Mouse (Mus musculus) heart, embryonic 12.5 days (tissue): ENCODE measurements around the gene Copg1. TPM values are rescaled to one million over a fixed set of nuclear protein-coding genes. Genes with fewer than 3 reads are reported as not detected.

Experiments used
- ATAC-seq: fragments of 200-750 bp; cut with Nextera tagmentation; 2 replicates; pipeline ENCODE4 v1.8.0; 2017; ENCODE audit warnings: moderate TSS enrichment, moderate library complexity; ENCODE audit not compliant: insufficient number of reproducible peaks, low FRiP score
- H3K27ac ChIP-seq: fragments of 300-500 bp; sonication (generic); 2 replicates; pipeline ENCODE4 v1.5.1; 2016; ENCODE audit warnings: mild to moderate bottlenecking, moderate library complexity; ENCODE audit not compliant: poor library complexity, severe bottlenecking
- H3K27me3 ChIP-seq: fragments of 300-500 bp; sonication (generic); replicated peaks from 2 replicates; pipeline ENCODE4 v1.6.1; 2016; ENCODE audit warnings: mild to moderate bottlenecking, moderate library complexity
- H3K36me3 ChIP-seq: fragments of 300-500 bp; sonication (generic); 2 replicates; pipeline ENCODE4 v1.6.1; 2016; ENCODE audit warnings: mild to moderate bottlenecking, moderate library complexity
- H3K4me1 ChIP-seq: fragments of 300-500 bp; sonication (generic); replicated peaks from 2 replicates; pipeline ENCODE4 v1.6.1; 2016; ENCODE audit warnings: mild to moderate bottlenecking
- H3K4me2 ChIP-seq: fragments of 300-500 bp; sonication (generic); 2 replicates; pipeline ENCODE4 v1.6.1; 2016; ENCODE audit warnings: mild to moderate bottlenecking, moderate library complexity
- H3K4me3 ChIP-seq: fragments of 300-500 bp; sonication (generic); 2 replicates; pipeline ENCODE4 v1.5.1; 2016; ENCODE audit warnings: mild to moderate bottlenecking
- H3K9ac ChIP-seq: fragments of 300-500 bp; sonication (generic); 2 replicates; pipeline ENCODE4 v1.6.1; 2016; ENCODE audit warnings: mild to moderate bottlenecking, moderate library complexity
- H3K9me3 ChIP-seq: fragments of 300-500 bp; sonication (generic); replicated peaks from 2 replicates; pipeline ENCODE4 v1.6.1; 2016; ENCODE audit warnings: mild to moderate bottlenecking, moderate library complexity
- WGBS: fragments of 180-500 bp; shearing (Covaris S2); methylation state at CpG from one replicate; pipeline ENCODE4 v1.1.7; 2016; 5-methylcytosine and 5-hydroxymethylcytosine counted together
- polyA plus RNA-seq: library from polyadenylated mRNA; unstranded; fragments of >200 nt; fragmentation: Nextera tagmentation; extraction: Ambion mirVana; gene quantifications from 2 replicates; pipeline ENCODE4 v1.2.1, GENCODE M21; 2016

Copg1 gene
- polyA plus RNA-seq, 1 experiment from 2014 or later, result 144 TPM

DNA sequence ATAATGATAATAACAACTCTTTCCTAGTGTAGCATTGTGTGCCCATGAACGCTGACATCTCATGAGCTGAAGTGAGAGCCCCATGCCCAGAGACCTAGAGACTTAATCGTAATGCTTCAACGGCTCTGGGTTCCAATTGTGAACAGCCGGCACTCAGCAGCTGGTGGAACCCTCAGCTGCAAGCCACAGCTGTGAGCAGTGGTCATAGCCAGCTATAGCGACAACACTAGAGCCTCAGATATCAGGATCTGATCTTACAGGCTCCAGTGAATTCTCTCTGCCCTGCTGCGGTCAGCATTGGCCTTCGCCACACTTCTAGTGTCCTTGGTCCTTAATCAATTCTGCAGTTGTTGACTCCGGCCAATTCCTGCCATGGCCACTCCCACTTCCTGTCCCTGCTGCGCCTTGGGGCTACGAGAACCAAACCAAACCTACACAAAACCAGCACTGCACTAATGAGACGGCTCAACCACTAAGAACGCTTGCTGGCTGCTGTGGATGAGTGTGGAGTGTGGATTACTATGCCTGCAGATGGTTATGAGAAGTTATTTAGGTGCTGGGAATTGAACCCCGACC lies 11.5 kb upstream of the Copg1 start:
- Histone ChIP-seq H3K36me3 (no peaks in the 10 kb centered on the region), H3K9me3 (no peaks in the 10 kb centered on the region), H3K27ac (no peak overlapping the region), H3K4me2 (0 out of 2 replicates have a peak overlapping the region, but pooled peaks have one; percentile 8), H3K9ac (no peak overlapping the region), H3K4me3 (no peak overlapping the region), H3K4me1 (peaks cover 3% of the 10 kb centered on the region; the same call in 1 of the 2 replicates), H3K27me3 (0 out of 2 replicates have a peak, but pooled peaks cover 12% of the 10 kb centered on the region)
- 67% methylated on average over 13 of the region's 13 CpGs for WGBS
- no peak for ATAC-seq

GRCm38 (mm10) chr6:87879010-87879409 lies 8.6 kb upstream of the Copg1 start:
- no peak overlapping the region for H3K9ac ChIP-seq
- no peaks in the 10 kb centered on the region for H3K36me3 ChIP-seq
- H3K4me1 ChIP-seq, result peaks cover 8% of the 10 kb centered on the region; the same call in 1 of the 2 replicates
- H3K4me3 ChIP-seq, result no peak overlapping the region
- no peak overlapping the region for H3K27ac ChIP-seq
- H3K9me3 ChIP-seq, result no peaks in the 10 kb centered on the region
- 45% methylated on average over 4 of the region's 4 CpGs for WGBS
- H3K27me3 ChIP-seq, result 0 out of 2 replicates have a peak, but pooled peaks cover 12% of the 10 kb centered on the region
- no peak for ATAC-seq
- H3K4me2 ChIP-seq, result no peak overlapping the region

DNA sequence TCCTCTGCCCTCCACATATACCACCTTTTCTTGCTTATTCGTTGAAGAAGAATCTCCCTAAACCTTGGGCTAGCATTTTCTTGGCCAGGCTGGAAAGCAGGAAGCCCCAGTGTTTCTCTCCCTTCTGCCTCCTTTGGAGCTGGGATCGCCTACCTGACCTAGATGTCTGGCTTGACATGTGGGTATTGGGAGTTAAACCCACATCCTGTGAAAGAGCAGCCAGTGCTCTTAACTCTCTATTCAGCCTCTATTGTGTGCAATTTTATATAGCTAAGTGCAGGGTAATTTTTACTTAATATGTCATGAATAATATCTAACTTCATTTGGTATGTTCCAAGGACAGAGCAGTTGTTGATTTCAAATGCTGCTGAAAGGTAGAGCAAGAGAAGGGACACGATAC lies 8.0 kb upstream of the Copg1 start:
- WGBS, result 58% methylated on average over 3 of the region's 3 CpGs
- H3K9ac ChIP-seq, result no peak overlapping the region
- H3K4me3 ChIP-seq, result no peak overlapping the region
- H3K4me2 ChIP-seq, result no peak overlapping the region
- ATAC-seq, result no peak
- H3K27me3 ChIP-seq, result 0 out of 2 replicates have a peak, but pooled peaks cover 12% of the 10 kb centered on the region
- H3K36me3 ChIP-seq, result no peaks in the 10 kb centered on the region
- H3K9me3 ChIP-seq, result no peaks in the 10 kb centered on the region
- H3K4me1 ChIP-seq, result peaks cover 8% of the 10 kb centered on the region; the same call in 1 of the 2 replicates
- no peak overlapping the region for H3K27ac ChIP-seq

DNA sequence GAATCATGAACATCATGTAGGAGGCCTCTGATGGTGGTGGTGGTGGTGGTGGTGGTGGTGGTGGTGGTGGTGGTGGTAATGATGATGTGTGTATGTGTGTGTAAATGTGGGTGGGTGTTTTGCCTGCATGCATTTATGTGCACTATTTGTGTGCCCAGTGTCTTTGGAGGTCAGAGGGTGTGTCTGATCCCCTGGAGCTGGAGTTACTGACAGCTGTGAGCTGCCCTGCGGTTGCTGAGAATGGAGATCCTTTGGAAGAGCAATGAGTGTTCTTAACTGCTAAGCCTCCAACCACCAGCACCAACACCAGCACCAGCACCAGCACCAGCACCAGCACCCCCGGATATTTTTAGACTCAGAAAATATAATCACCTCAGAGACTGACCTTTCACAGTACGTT lies 5.4 kb upstream of the Copg1 start:
- WGBS, result 71% methylated on average over 3 of the region's 3 CpGs
- Histone ChIP-seq H3K4me2 (no peak overlapping the region), H3K9ac (no peak overlapping the region), H3K4me3 (no peak overlapping the region), H3K27ac (no peak overlapping the region), H3K36me3 (no peaks in the 10 kb centered on the region), H3K9me3 (no peaks in the 10 kb centered on the region), H3K27me3 (0 out of 2 replicates have a peak, but pooled peaks cover 12% of the 10 kb centered on the region), H3K4me1 (peaks cover 5% of the 10 kb centered on the region; the same call in 1 of the 2 replicates)
- ATAC-seq, result no peak

- Histone ChIP-seq H3K9me3 (no peaks in the 10 kb centered on the region), H3K27me3 (0 out of 2 replicates have a peak, but pooled peaks cover 12% of the 10 kb centered on the region), H3K4me1 (peaks cover 5% of the 10 kb centered on the region; the same call in 1 of the 2 replicates), H3K4me3 (no peak overlapping the region), H3K36me3 (no peaks in the 10 kb centered on the region), H3K27ac (no peak overlapping the region), H3K9ac (no peak overlapping the region), H3K4me2 (no peak overlapping the region)
- 54% methylated on average over 4 of the region's 4 CpGs for WGBS
- ATAC-seq, result no peak
Observed at GRCm38 (mm10) chr6:87882816-87883215, 4.8 kb upstream of the Copg1 start.

- H3K36me3 ChIP-seq, result peaks cover 29% of the 10 kb centered on the region
- H3K4me1 ChIP-seq, result peaks cover 12% of the 10 kb centered on the region
- WGBS, result 85% methylated on average over 1 of the region's 1 CpGs
- no peaks in the 10 kb centered on the region for H3K9me3 ChIP-seq
- no peaks in the 10 kb centered on the region for H3K27me3 ChIP-seq
- no peak overlapping the region for H3K4me3 ChIP-seq
- no peak overlapping the region for H3K27ac ChIP-seq
- no peak for ATAC-seq
- H3K4me2 ChIP-seq, result no peak overlapping the region
- no peak overlapping the region for H3K9ac ChIP-seq
Observed at GRCm38 (mm10) chr6:87886721-87887120, 893 bp upstream of the Copg1 start.

- no peak for ATAC-seq
- H3K4me2 ChIP-seq, result no peak overlapping the region
- no peak overlapping the region for H3K27ac ChIP-seq
- no peak overlapping the region for H3K4me3 ChIP-seq
- H3K27me3 ChIP-seq, result no peaks in the 10 kb centered on the region
- peaks cover 1% of the 10 kb centered on the region for H3K4me1 ChIP-seq
- H3K9ac ChIP-seq, result no peak overlapping the region
- no peaks in the 10 kb centered on the region for H3K9me3 ChIP-seq
- H3K36me3 ChIP-seq, result peaks cover 98% of the 10 kb centered on the region
- WGBS, result 92% methylated on average over 7 of the region's 7 CpGs
Observed at GRCm38 (mm10) chr6:87893931-87894330, 6.3 kb downstream of the Copg1 start.

DNA sequence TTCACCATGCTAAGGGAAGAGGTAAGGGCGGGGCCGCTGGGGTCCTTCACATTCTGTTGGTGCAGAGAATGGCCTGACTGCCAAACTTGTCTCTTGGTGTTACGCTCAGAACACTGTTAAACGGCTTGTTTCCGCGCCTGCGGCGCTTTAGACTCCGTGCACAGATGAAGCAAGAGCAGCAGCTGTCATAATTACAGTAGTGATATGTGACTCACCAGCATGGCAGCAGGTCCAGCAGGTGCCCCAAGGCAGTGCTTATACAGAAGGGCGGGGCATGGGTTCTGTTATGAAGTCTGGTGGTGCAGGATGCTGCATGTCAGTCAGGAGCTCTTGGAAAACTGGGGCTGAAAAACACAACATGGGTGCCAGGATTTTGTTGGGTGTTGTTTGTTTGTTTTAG lies 10.4 kb downstream of the Copg1 start:
- no peaks in the 10 kb centered on the region for H3K4me1 ChIP-seq
- no peak for ATAC-seq
- no peak overlapping the region for H3K4me2 ChIP-seq
- no peak overlapping the region for H3K9ac ChIP-seq
- no peaks in the 10 kb centered on the region for H3K9me3 ChIP-seq
- 96% methylated on average over 10 of the region's 10 CpGs for WGBS
- H3K27me3 ChIP-seq, result no peaks in the 10 kb centered on the region
- H3K36me3 ChIP-seq, result peaks cover 97% of the 10 kb centered on the region
- no peak overlapping the region for H3K27ac ChIP-seq
- H3K4me3 ChIP-seq, result no peak overlapping the region

DNA sequence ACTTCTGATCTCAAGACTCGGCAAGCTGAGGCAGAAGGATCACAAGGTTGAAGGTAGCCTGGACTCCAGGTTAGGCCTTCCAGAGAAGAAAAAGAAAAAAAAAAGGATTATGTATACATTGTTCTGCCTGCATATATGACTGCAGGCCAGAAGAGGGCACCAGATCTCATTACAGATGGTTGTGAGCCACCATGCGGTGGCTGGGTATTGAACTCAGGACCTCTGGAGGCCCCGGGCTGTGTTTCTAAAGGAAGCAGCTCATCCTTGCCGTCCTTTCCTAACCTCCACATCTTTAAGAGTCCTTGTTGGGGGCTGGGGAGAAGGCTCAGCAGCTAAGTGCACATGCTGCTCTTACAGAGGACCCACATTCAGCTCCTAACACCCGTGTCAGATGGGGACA lies 19.0 kb downstream of the Copg1 start:
- Histone ChIP-seq H3K9me3 (no peaks in the 10 kb centered on the region), H3K4me1 (no peaks in the 10 kb centered on the region), H3K4me3 (no peak overlapping the region), H3K36me3 (peaks cover 97% of the 10 kb centered on the region), H3K4me2 (no peak overlapping the region), H3K9ac (no peak overlapping the region), H3K27ac (no peak overlapping the region), H3K27me3 (no peaks in the 10 kb centered on the region)
- no peak for ATAC-seq
- 69% methylated on average over 5 of the region's 5 CpGs for WGBS

DNA sequence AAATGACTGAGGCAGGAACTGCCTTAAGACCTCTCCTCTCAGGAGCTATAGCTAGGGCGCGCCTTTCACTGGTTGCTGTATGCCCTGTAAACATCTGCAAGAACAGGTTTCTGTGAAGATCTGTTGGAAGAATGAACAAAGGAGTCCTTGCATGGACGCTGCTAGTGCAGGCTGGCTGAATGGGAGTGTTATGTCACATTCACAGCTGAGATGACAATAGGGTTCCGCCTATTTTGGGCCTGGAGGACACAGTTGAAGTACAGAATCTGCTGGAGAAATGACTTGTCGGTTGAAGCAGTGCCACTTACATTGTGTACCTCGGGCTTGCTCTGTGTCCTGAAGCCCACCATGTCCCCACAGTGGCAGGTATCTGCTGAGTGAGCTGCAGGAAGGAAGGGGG lies 21.6 kb downstream of the Copg1 start:
- peaks cover 9% of the 10 kb centered on the region for H3K4me1 ChIP-seq
- 85% methylated on average over 6 of the region's 6 CpGs for WGBS
- no peak overlapping the region for H3K4me2 ChIP-seq
- H3K36me3 ChIP-seq, result peaks cover 88% of the 10 kb centered on the region
- no peak overlapping the region for H3K4me3 ChIP-seq
- no peak overlapping the region for H3K9ac ChIP-seq
- no peak for ATAC-seq
- no peaks in the 10 kb centered on the region for H3K27me3 ChIP-seq
- no peaks in the 10 kb centered on the region for H3K9me3 ChIP-seq
- no peak overlapping the region for H3K27ac ChIP-seq

DNA sequence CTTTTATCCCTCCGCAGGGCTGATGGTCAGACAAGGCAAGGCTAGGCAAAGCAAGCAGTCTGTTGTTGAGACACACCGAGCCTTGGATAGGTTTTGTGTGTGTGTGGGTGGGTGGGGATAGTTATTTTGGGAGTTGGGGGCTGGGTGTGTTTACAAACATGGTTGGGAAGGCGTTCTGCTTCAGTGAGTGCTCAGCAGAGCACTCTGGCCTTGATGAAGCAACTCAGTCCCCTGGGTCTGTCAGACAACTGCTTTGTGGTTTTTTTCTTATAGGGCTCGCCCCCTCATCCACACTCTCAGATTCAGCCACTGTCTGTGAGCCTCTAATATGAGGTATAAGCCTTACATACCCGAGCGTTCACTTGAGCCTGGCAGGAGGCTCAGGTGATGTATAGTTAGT lies 23.9 kb downstream of the Copg1 start:
- no peaks in the 10 kb centered on the region for H3K27me3 ChIP-seq
- H3K9ac ChIP-seq, result no peak overlapping the region
- H3K27ac ChIP-seq, result no peak overlapping the region
- no peak for ATAC-seq
- H3K4me1 ChIP-seq, result peaks cover 18% of the 10 kb centered on the region
- 74% methylated on average over 6 of the region's 6 CpGs for WGBS
- H3K4me2 ChIP-seq, result no peak overlapping the region
- H3K9me3 ChIP-seq, result no peaks in the 10 kb centered on the region
- H3K36me3 ChIP-seq, result peaks cover 70% of the 10 kb centered on the region
- H3K4me3 ChIP-seq, result no peak overlapping the region
